Mouse (Mus musculus): ENCODE measurements around the gene Olfr686. TPM values are rescaled to one million over a fixed set of nuclear protein-coding genes. Genes with fewer than 3 reads are reported as not detected.
A peak's percentile ranks its signal among the peaks of the same experiment; 100 is the strongest.

The Olfr686 gene
- not detected in 2 replicates for polyA plus RNA-seq (2011; ENCODE audit: insufficient read depth, insufficient read length, low read depth, missing spikeins)

DNA sequence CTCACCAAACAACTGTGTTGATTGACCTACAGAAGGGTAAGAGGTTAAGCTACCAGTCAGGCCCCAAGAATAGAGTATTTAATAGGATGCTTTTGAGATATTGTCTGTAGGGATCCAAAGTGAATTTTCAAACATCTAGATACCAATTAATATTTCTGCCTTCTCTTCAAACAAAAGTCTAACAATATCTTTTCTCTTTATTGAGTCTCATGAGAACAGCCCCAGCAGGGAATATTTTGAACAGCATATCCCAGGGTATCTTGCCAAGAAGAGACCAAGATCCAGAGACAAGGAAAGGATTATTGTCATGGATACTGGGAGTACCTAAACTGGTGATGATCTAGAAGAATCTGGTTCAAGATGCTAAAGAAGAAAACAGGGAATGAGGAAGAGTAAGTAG is at the start of gene Olfr686:
Gene Olfr686, minus strand, starts transcription at position 101 of the 400 bp plus-strand sequence.
- Histone ChIP-seq H3K36me3 (ENCODE audit: control insufficient read depth, insufficient read depth, low read length, poor library complexity, severe bottlenecking) (no peaks in the 10 kb centered on the region), H3K27ac (ENCODE audit: insufficient read depth, low read length) (no peak within 1 kb of the TSS), H3K9me3 (replicated peaks; ENCODE audit: control insufficient read depth, insufficient read depth, low read length, poor library complexity, severe bottlenecking) (no peaks in the 10 kb centered on the region), H3K9ac (ENCODE audit: low read depth, poor library complexity, severe bottlenecking) (no peak within 1 kb of the TSS), H3K27me3 (ENCODE audit: control insufficient read depth, insufficient read depth, low read length, poor library complexity, severe bottlenecking) (no peaks in the 10 kb centered on the region), H3K4me1 (ENCODE audit: control insufficient read depth, insufficient read depth, low read length) (no peaks in the 10 kb centered on the region), H3K4me3 (ENCODE audit: low read depth, low read length) (no peak within 1 kb of the TSS)
- TF ChIP-seq EP300 (IDR thresholded peaks at IDR 0.05; ENCODE audit: insufficient read depth, low read depth, low read length) (no peak), CTCF (IDR thresholded peaks at IDR 0.05; ENCODE audit: low read depth, low read length) (no peak)

DNA sequence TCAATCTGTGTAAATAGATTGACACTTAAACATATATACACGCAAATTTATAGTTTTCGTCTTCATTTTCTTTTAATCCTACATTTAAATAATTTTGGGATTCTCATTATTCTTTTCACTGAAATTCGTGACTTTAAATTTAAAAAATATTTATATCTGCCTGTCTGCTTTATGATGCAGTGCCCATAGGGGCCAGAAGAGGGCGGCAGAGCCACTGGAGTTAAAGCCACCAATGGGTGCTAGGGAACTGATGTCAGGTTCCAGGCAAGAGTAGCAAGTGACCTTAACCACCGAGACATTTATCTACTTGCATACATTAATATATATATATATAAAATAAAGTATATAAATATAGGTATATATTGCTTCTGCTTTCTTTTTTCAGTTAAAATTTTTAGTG is 49.4 kb upstream of the Olfr686 start:
- no peaks in the 10 kb centered on the region for H3K27me3 ChIP-seq (ENCODE audit: control insufficient read depth, insufficient read depth, low read length, poor library complexity, severe bottlenecking)
- no peak overlapping the region for H3K9ac ChIP-seq (ENCODE audit: low read depth, poor library complexity, severe bottlenecking)
- no peak overlapping the region for H3K4me3 ChIP-seq (ENCODE audit: low read depth, low read length)
- no peaks in the 10 kb centered on the region for H3K9me3 ChIP-seq (replicated peaks; ENCODE audit: control insufficient read depth, insufficient read depth, low read length, poor library complexity, severe bottlenecking)
- TF ChIP-seq EP300 (IDR thresholded peaks at IDR 0.05; ENCODE audit: insufficient read depth, low read depth, low read length) (no peak), CTCF (IDR thresholded peaks at IDR 0.05; ENCODE audit: low read depth, low read length) (peak; percentile 53), POLR2A (IDR thresholded peaks at IDR 0.05; ENCODE audit: insufficient read depth, low read length) (no peak)
- H3K4me1 ChIP-seq (ENCODE audit: control insufficient read depth, insufficient read depth, low read length): no peaks in the 10 kb centered on the region
- H3K27ac ChIP-seq (ENCODE audit: insufficient read depth, low read length): no peak overlapping the region
- H3K36me3 ChIP-seq (ENCODE audit: control insufficient read depth, insufficient read depth, low read length, poor library complexity, severe bottlenecking): no peaks in the 10 kb centered on the region

GRCm38 (mm10) chr7:105248197-105248596 is 40.9 kb upstream of the Olfr686 start:
- no peak overlapping the region for H3K9ac ChIP-seq (ENCODE audit: low read depth, poor library complexity, severe bottlenecking)
- H3K9me3 ChIP-seq (replicated peaks; ENCODE audit: control insufficient read depth, insufficient read depth, low read length, poor library complexity, severe bottlenecking): no peaks in the 10 kb centered on the region
- H3K36me3 ChIP-seq (ENCODE audit: control insufficient read depth, insufficient read depth, low read length, poor library complexity, severe bottlenecking): no peaks in the 10 kb centered on the region
- no peaks in the 10 kb centered on the region for H3K27me3 ChIP-seq (ENCODE audit: control insufficient read depth, insufficient read depth, low read length, poor library complexity, severe bottlenecking)
- TF ChIP-seq EP300 (IDR thresholded peaks at IDR 0.05; ENCODE audit: insufficient read depth, low read depth, low read length): no peak
- no peak overlapping the region for H3K4me3 ChIP-seq (ENCODE audit: low read depth, low read length)
- H3K27ac ChIP-seq (ENCODE audit: insufficient read depth, low read length): no peak overlapping the region
- no peaks in the 10 kb centered on the region for H3K4me1 ChIP-seq (ENCODE audit: control insufficient read depth, insufficient read depth, low read length)

- H3K4me3 ChIP-seq (ENCODE audit: low read depth, low read length): no peak overlapping the region
- no peaks in the 10 kb centered on the region for H3K36me3 ChIP-seq (ENCODE audit: control insufficient read depth, insufficient read depth, low read length, poor library complexity, severe bottlenecking)
- no peaks in the 10 kb centered on the region for H3K27me3 ChIP-seq (ENCODE audit: control insufficient read depth, insufficient read depth, low read length, poor library complexity, severe bottlenecking)
- no peaks in the 10 kb centered on the region for H3K9me3 ChIP-seq (replicated peaks; ENCODE audit: control insufficient read depth, insufficient read depth, low read length, poor library complexity, severe bottlenecking)
- no peaks in the 10 kb centered on the region for H3K4me1 ChIP-seq (ENCODE audit: control insufficient read depth, insufficient read depth, low read length)
- no peak for TF ChIP-seq CTCF (IDR thresholded peaks at IDR 0.05; ENCODE audit: low read depth, low read length)
- TF ChIP-seq EP300 (IDR thresholded peaks at IDR 0.05; ENCODE audit: insufficient read depth, low read depth, low read length): no peak
- no peak for TF ChIP-seq POLR2A (IDR thresholded peaks at IDR 0.05; ENCODE audit: insufficient read depth, low read length)
- no peak overlapping the region for H3K27ac ChIP-seq (ENCODE audit: insufficient read depth, low read length)
- no peak overlapping the region for H3K9ac ChIP-seq (ENCODE audit: low read depth, poor library complexity, severe bottlenecking)
Observed at GRCm38 (mm10) chr7:105247671-105248070, 40.4 kb upstream of the Olfr686 start.

GRCm38 (mm10) chr7:105229386-105229785 is 22.1 kb upstream of the Olfr686 start:
- no peak for TF ChIP-seq POLR2A (IDR thresholded peaks at IDR 0.05; ENCODE audit: insufficient read depth, low read length)
- no peak for TF ChIP-seq EP300 (IDR thresholded peaks at IDR 0.05; ENCODE audit: insufficient read depth, low read depth, low read length)
- TF ChIP-seq CTCF (IDR thresholded peaks at IDR 0.05; ENCODE audit: low read depth, low read length): no peak
- H3K27ac ChIP-seq (ENCODE audit: insufficient read depth, low read length): no peak overlapping the region
- no peaks in the 10 kb centered on the region for H3K27me3 ChIP-seq (ENCODE audit: control insufficient read depth, insufficient read depth, low read length, poor library complexity, severe bottlenecking)
- no peak overlapping the region for H3K9ac ChIP-seq (ENCODE audit: low read depth, poor library complexity, severe bottlenecking)
- no peaks in the 10 kb centered on the region for H3K36me3 ChIP-seq (ENCODE audit: control insufficient read depth, insufficient read depth, low read length, poor library complexity, severe bottlenecking)
- no peaks in the 10 kb centered on the region for H3K9me3 ChIP-seq (replicated peaks; ENCODE audit: control insufficient read depth, insufficient read depth, low read length, poor library complexity, severe bottlenecking)
- H3K4me1 ChIP-seq (ENCODE audit: control insufficient read depth, insufficient read depth, low read length): no peaks in the 10 kb centered on the region
- H3K4me3 ChIP-seq (ENCODE audit: low read depth, low read length): no peak overlapping the region

GRCm38 (mm10) chr7:105228138-105228537 is 20.9 kb upstream of the Olfr686 start:
- Histone ChIP-seq H3K27ac (ENCODE audit: insufficient read depth, low read length) (no peak overlapping the region), H3K9me3 (replicated peaks; ENCODE audit: control insufficient read depth, insufficient read depth, low read length, poor library complexity, severe bottlenecking) (no peaks in the 10 kb centered on the region), H3K27me3 (ENCODE audit: control insufficient read depth, insufficient read depth, low read length, poor library complexity, severe bottlenecking) (no peaks in the 10 kb centered on the region; the same call in 1 of the 2 replicates), H3K36me3 (ENCODE audit: control insufficient read depth, insufficient read depth, low read length, poor library complexity, severe bottlenecking) (no peaks in the 10 kb centered on the region), H3K4me1 (ENCODE audit: control insufficient read depth, insufficient read depth, low read length) (no peaks in the 10 kb centered on the region), H3K4me3 (ENCODE audit: low read depth, low read length) (no peak overlapping the region), H3K9ac (ENCODE audit: low read depth, poor library complexity, severe bottlenecking) (no peak overlapping the region)
- TF ChIP-seq CTCF (IDR thresholded peaks at IDR 0.05; ENCODE audit: low read depth, low read length) (no peak), POLR2A (IDR thresholded peaks at IDR 0.05; ENCODE audit: insufficient read depth, low read length) (no peak), EP300 (IDR thresholded peaks at IDR 0.05; ENCODE audit: insufficient read depth, low read depth, low read length) (no peak)
